ENCODE assay signal across 17 mouse cellular contexts in genomic region chr5:100185895-100186294, GRCm38 (mm10). TPM values are rescaled to one million over a fixed set of nuclear protein-coding genes. Genes with fewer than 3 reads are reported as not detected.
DNase-seq lines count a peak whose midpoint lies in the region; ATAC-seq and TF ChIP-seq lines count a peak whose summit lies in the region.
"Had no signal": no experiment of that assay in that cellular context is flagged by ENCODE, and none has a peak within 500 bp of the region (broad histone marks: within the 10 kb centered on the region; RNA-seq: fewer than 3 reads in every experiment).

No protein-coding gene starts in this region.

- no peak overlapping the region for H3K4me3 ChIP-seq in hindbrain, embryonic 10.5 days
- H3K4me3 ChIP-seq in hindbrain, embryonic 13.5 days, result no peak overlapping the region
- H3K4me3 ChIP-seq in intestine, embryonic 16.5 days (ENCODE audit: low read length), result no peak overlapping the region
- no peak overlapping the region for H3K4me3 ChIP-seq in stomach, postnatal 0 days (ENCODE audit: low read depth, low read length)
- H3K4me3 ChIP-seq: heart, adult 2 months; neural tube, embryonic 15.5 days had no signal

- no peaks in the 10 kb centered on the region for H3K9me3 ChIP-seq in hindbrain, embryonic 10.5 days
- H3K9me3 ChIP-seq in hindbrain, embryonic 13.5 days, result no peaks in the 10 kb centered on the region
- no peaks in the 10 kb centered on the region for H3K9me3 ChIP-seq in intestine, embryonic 16.5 days (ENCODE audit: control insufficient read depth, low read length)
- no peaks in the 10 kb centered on the region for H3K9me3 ChIP-seq in stomach, postnatal 0 days (ENCODE audit: control insufficient read depth, low read length)
- H3K9me3 ChIP-seq: neural tube, embryonic 15.5 days had no signal

- ATAC-seq in hindbrain, embryonic 13.5 days (ENCODE audit: low FRiP score), result no peak
- ATAC-seq in intestine, embryonic 16.5 days, result peak; percentile 46
- ATAC-seq in stomach, postnatal 0 days (ENCODE audit: low FRiP score, low TSS enrichment), result 0 out of 2 replicates have a peak, but pooled peaks have one; percentile 47

- TF ChIP-seq CTCF in stomach, postnatal 0 days (IDR thresholded peaks at IDR 0.05; ENCODE audit: low read depth), result no peak

- TF ChIP-seq EP300 in stomach, postnatal 0 days (optimal IDR thresholded peaks at IDR 0.05), result no peak

- H3K9ac ChIP-seq in hindbrain, embryonic 13.5 days, result no peak overlapping the region
- no peak overlapping the region for H3K9ac ChIP-seq in intestine, embryonic 16.5 days (ENCODE audit: low read depth, low read length)
- no peak overlapping the region for H3K9ac ChIP-seq in stomach, postnatal 0 days (ENCODE audit: low read length)
- H3K9ac ChIP-seq: neural tube, embryonic 15.5 days had no signal

- no peaks in the 10 kb centered on the region for H3K36me3 ChIP-seq in hindbrain, embryonic 10.5 days
- no peaks in the 10 kb centered on the region for H3K36me3 ChIP-seq in hindbrain, embryonic 13.5 days
- H3K36me3 ChIP-seq in intestine, embryonic 16.5 days (ENCODE audit: control insufficient read depth, insufficient read depth, low read length), result no peaks in the 10 kb centered on the region
- no peaks in the 10 kb centered on the region for H3K36me3 ChIP-seq in stomach, postnatal 0 days (ENCODE audit: control insufficient read depth, insufficient read depth, low read length)
- H3K36me3 ChIP-seq: G1E; neural tube, embryonic 15.5 days had no signal

- no peak overlapping the region for H3K27ac ChIP-seq in hindbrain, embryonic 10.5 days
- H3K27ac ChIP-seq in hindbrain, embryonic 13.5 days, result no peak overlapping the region
- no peak overlapping the region for H3K27ac ChIP-seq in intestine, embryonic 16.5 days (ENCODE audit: low read length)
- no peak overlapping the region for H3K27ac ChIP-seq in stomach, postnatal 0 days (replicated peaks)
- H3K27ac ChIP-seq: heart, adult 2 months; neural tube, embryonic 15.5 days had no signal

- no peak overlapping the region for H3K4me2 ChIP-seq in hindbrain, embryonic 13.5 days
- no peak overlapping the region for H3K4me2 ChIP-seq in intestine, embryonic 16.5 days (ENCODE audit: low read depth, low read length)
- H3K4me2 ChIP-seq in stomach, postnatal 0 days (replicated peaks; ENCODE audit: low read depth), result no peak overlapping the region
- H3K4me2 ChIP-seq: neural tube, embryonic 15.5 days had no signal

- peaks cover 15% of the 10 kb centered on the region for H3K4me1 ChIP-seq in hindbrain, embryonic 10.5 days (replicated peaks)
- H3K4me1 ChIP-seq in hindbrain, embryonic 13.5 days (replicated peaks), result no peaks in the 10 kb centered on the region
- H3K4me1 ChIP-seq in intestine, embryonic 16.5 days (ENCODE audit: control insufficient read depth, insufficient read depth, low read length), result peaks cover 10% of the 10 kb centered on the region
- H3K4me1 ChIP-seq in stomach, postnatal 0 days (replicated peaks; ENCODE audit: control insufficient read depth, insufficient read depth), result no peaks in the 10 kb centered on the region
- H3K4me1 ChIP-seq: neural tube, embryonic 15.5 days had no signal

- H3K27me3 ChIP-seq in hindbrain, embryonic 10.5 days (ENCODE audit: insufficient read depth, poor library complexity, severe bottlenecking), result peaks cover 28% of the 10 kb centered on the region
- H3K27me3 ChIP-seq in hindbrain, embryonic 13.5 days, result peaks cover 12% of the 10 kb centered on the region; the same call in 1 of the 2 replicates
- H3K27me3 ChIP-seq in intestine, embryonic 16.5 days (replicated peaks; ENCODE audit: control insufficient read depth, insufficient read depth, low read length), result no peaks in the 10 kb centered on the region
- no peaks in the 10 kb centered on the region for H3K27me3 ChIP-seq in stomach, postnatal 0 days (ENCODE audit: control insufficient read depth, insufficient read depth, low read length)
- H3K27me3 ChIP-seq: neural tube, embryonic 15.5 days had no signal

- 22% methylated on average over 7 of the region's 7 CpGs for WGBS in hindbrain, embryonic 10.5 days
- 29% methylated on average over 7 of the region's 7 CpGs for WGBS in hindbrain, embryonic 13.5 days
- WGBS in intestine, embryonic 16.5 days, result 23% methylated on average over 7 of the region's 7 CpGs
- WGBS in stomach, postnatal 0 days, result 22% methylated on average over 7 of the region's 7 CpGs

- peak; percentile 20 for DNase-seq in hindbrain, embryonic 10.5 days (ENCODE audit: low spot score)
- DNase-seq in urinary bladder, postnatal 25 days (ENCODE audit: low spot score), result peak; percentile 19
- no peak for DNase-seq in urinary bladder, adult 2 months (ENCODE audit: low spot score)
- peak; percentile 36 for DNase-seq in stomach, postnatal 0 days (ENCODE audit: low spot score)
- no peak for DNase-seq in gastrocnemius, postnatal 10 days
- DNase-seq in left cerebral cortex, postnatal 10 days (ENCODE audit: extremely low spot score in 1 of 2, low spot score in 2 of 2), result no peak
- DNase-seq: cerebellum, adult 18-20 months; heart, adult 2 months; heart, postnatal 36 days; kidney, postnatal 10 days; spleen, adult 18-20 months had no signal

- intact Hi-C loops in left cerebral cortex, postnatal 10 days (cut with DNase I), result no loop called here

RNA-seq across cellular contexts. Expression of gene Tmem150c, which starts 26.3 kb away (rescaled TPM):
- 3.2 and 3.8 TPM in 2 replicates for polyA plus RNA-seq in hindbrain, embryonic 10.5 days (2016; fragmentation: Nextera tagmentation; extraction: Ambion mirVana)
- polyA plus RNA-seq in hindbrain, embryonic 13.5 days (2015; fragmentation: Nextera tagmentation; extraction: Ambion mirVana), result 19.4 and 19.6 TPM in 2 replicates
- polyA plus RNA-seq in urinary bladder, adult 2 months (2012; rRNA removed), result 0.85 and 1.8 TPM in 2 replicates
- polyA plus RNA-seq in intestine, embryonic 16.5 days (2015; fragmentation: Nextera tagmentation; extraction: Ambion mirVana), result 1.5 and 1.7 TPM in 2 replicates
- 2.4 and 2.5 TPM in 2 replicates for polyA plus RNA-seq in stomach, postnatal 0 days (2015; fragmentation: Nextera tagmentation; extraction: Ambion mirVana)
- total RNA-seq in gastrocnemius, postnatal 10 days (2021), result 1 to 10 TPM; 3.5 to 3.9 TPM
- total RNA-seq in left cerebral cortex, postnatal 10 days (2021), result 10 to 100 TPM; 67.9 to 80.0 TPM
- total RNA-seq: megakaryocyte progenitor cell, adult 5-6 weeks had no signal
- polyA plus RNA-seq: C2C12, G1E had no signal

Comparison
In these comparisons a context has a peak if more than half of its experiments do, and no peak if none do; other contexts are left out.
1. DNase-seq: peak in hindbrain, embryonic 10.5 days (single experiment), urinary bladder, postnatal 25 days (single experiment) and stomach, postnatal 0 days (single experiment); none in urinary bladder, adult 2 months (single experiment), gastrocnemius, postnatal 10 days (single experiment) and left cerebral cortex, postnatal 10 days (0 of 2).